Mouse (Mus musculus) ES-E14 (cell line): ENCODE data around the gene Nfam1.

Experiments used
- CHD2 ChIP-seq: IDR thresholded peaks from 2 replicates; pipeline ENCODE4 v1.6.1; 2014; ENCODE audit warnings: mild to moderate bottlenecking, low read depth, low read length, inconsistent platforms
- HCFC1 ChIP-seq: IDR thresholded peaks from 2 replicates; pipeline ENCODE4 v1.6.1; 2012; ENCODE audit warnings: low read length, inconsistent platforms, borderline replicate concordance; ENCODE audit not compliant: insufficient read depth
- MAFK ChIP-seq: IDR thresholded peaks from 2 replicates; pipeline ENCODE4 v1.6.1; 2014; ENCODE audit warnings: mild to moderate bottlenecking, low read depth, low read length, inconsistent platforms; ENCODE audit not compliant: insufficient read depth
- ZC3H11A ChIP-seq: IDR thresholded peaks from 2 replicates; pipeline ENCODE4 v1.6.1; 2012; ENCODE audit warnings: low read depth, mild to moderate bottlenecking, inconsistent platforms, low read length, borderline replicate concordance
- ZNF384 ChIP-seq: IDR thresholded peaks from 2 replicates; pipeline ENCODE4 v1.6.1; 2012; ENCODE audit warnings: low read depth, low read length, inconsistent platforms

DNA sequence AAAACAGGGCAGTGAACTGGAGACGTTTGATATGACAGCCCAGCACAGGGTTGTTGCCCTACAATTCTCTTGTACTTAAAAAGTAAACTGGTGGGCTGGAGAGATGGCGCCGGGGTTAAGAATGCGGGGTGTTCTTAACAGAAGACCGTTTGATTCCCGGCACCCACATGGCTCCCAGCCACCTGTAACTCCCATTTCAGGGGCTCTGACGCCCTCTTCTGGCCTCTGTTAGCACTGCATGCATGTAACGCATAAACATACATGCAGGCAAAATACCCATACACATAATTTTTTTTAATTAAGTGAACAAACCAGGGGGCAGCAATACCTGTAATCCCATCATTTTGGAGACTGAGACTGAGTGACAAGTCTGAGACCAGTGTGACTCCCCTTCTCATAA, 24.4 kb upstream of the Nfam1 start:
- TF ChIP-seq MAFK, result no peak
- peak; percentile 78 for TF ChIP-seq ZC3H11A
- TF ChIP-seq ZNF384, result no peak
- TF ChIP-seq CHD2, result no peak
- TF ChIP-seq HCFC1, result no peak
